Mouse (Mus musculus) left cerebral cortex, adult 2 months (tissue): ENCODE measurements around the gene Pnkd. TPM values are rescaled to one million over a fixed set of nuclear protein-coding genes. Genes with fewer than 3 reads are reported as not detected.

Experiments used
- DNase-seq, 2 experiments: peaks; one replicate each; pipeline ENCODE4 v3.0.0; 2021 to 2022; ENCODE audit warnings: low spot score in 2 of 2, mixed read lengths in 1 of 2; ENCODE audit errors: extremely low spot score in 1 of 2
- H3K27ac ChIP-seq: fragments of 200-600 bp; 2 replicates; pipeline ENCODE4 v1.8.1; 2022
- H3K4me3 ChIP-seq: fragments of 200-600 bp; 2 replicates; pipeline ENCODE4 v1.8.1; 2022
- CTCF ChIP-seq: fragments of 200-600 bp; IDR thresholded peaks from 2 replicates; pipeline ENCODE4 v1.8.1; 2022; ENCODE audit warnings: antibody characterized with exemption, mild to moderate bottlenecking, moderate library complexity
- intact Hi-C: fragments of 180-260 bp; cut with DNase I; formaldehyde crosslinking; loops from one replicate; pipeline ENCODE4 v1.15.1; 2025
- total RNA-seq, 2 experiments: library from RNA; stranded (reverse); gene quantifications; 2 replicates each; pipeline ENCODE4 v1.2.3; 2021

Pnkd gene
- total RNA-seq, 2 experiments from 2014 or later = 155 to 164 TPM

DNA sequence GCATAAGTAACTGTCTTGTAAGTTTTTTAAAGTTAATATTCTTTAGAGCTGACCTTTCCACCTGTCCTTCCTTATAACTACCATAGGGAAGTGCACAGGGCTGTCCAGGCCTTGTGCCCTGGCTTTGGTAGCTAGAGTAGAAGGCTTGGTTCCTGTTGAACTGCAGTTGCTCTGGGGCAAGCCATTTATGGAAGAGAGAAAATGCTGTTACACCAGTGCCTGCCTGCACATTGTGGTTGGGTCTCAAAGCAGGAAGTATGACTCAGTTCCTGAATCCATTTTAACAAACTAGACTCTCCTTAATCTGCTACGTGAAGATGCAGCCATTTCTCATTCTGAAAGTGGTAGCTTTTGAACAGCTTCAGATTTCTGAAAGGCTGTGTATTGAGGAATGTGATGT is 35.9 kb upstream of the Pnkd start:
- DNase-seq = no peak
- Histone ChIP-seq H3K4me3 (no peak overlapping the region), H3K27ac (peak overlapping the region; percentile 34)
- intact Hi-C loops = no loop called here
- TF ChIP-seq CTCF = no peak

DNA sequence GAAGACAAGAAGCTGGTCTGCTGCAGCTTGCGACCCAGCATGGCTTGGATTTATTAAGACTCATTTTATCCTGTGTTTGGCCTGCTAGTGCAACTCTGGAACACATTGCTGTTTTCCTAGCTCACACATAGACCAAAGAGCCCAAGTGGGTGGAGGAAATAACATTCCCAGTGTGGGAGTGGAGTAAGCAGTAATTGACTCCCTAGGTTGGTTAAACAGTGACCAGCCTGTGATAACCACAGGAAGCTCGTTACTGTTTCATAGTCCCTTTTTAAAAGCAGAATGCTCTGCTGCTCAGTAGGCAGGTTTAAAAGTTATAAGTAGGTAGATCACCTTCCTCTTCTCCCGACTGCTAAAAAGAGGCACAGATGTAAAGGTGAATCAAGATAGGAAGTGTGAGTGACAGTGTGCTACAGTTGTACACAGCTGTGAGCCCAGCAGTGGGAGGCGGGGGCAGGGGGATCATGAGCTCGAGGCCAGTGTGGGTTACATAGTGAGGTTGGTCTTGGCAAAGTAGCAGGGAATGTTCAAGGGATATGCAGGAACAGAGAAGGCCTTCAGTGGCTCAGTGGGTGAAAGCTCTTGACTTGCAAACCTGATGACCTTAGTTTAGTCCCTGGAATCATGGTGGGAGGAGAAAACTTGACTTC is 35.3 kb upstream of the Pnkd start:
- Histone ChIP-seq H3K27ac (peak overlapping the region; percentile 34), H3K4me3 (no peak overlapping the region)
- TF ChIP-seq CTCF = no peak
- DNase-seq = no peak
- intact Hi-C loops = no loop called here

DNA sequence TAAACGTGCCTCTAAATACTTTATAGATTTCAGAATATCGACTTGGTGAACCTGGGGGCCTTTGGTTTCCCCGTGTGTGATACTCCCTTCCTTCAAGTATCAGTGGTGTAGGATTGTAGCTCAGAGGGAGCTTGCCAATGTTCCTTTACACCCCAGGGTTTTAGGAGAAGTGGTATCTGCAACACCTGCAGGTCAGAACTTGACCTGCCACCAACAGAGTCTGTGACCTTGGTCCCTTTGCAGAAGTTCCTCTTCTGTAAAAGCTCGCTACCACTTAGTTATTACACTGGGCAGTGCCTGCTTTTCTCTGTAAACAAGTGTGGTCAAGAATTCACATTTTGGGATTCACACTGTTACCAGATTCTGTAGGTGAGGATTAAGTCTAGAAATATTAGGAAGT is 34.6 kb upstream of the Pnkd start:
- DNase-seq = no peak
- TF ChIP-seq CTCF = no peak
- intact Hi-C loops = no loop called here

DNA sequence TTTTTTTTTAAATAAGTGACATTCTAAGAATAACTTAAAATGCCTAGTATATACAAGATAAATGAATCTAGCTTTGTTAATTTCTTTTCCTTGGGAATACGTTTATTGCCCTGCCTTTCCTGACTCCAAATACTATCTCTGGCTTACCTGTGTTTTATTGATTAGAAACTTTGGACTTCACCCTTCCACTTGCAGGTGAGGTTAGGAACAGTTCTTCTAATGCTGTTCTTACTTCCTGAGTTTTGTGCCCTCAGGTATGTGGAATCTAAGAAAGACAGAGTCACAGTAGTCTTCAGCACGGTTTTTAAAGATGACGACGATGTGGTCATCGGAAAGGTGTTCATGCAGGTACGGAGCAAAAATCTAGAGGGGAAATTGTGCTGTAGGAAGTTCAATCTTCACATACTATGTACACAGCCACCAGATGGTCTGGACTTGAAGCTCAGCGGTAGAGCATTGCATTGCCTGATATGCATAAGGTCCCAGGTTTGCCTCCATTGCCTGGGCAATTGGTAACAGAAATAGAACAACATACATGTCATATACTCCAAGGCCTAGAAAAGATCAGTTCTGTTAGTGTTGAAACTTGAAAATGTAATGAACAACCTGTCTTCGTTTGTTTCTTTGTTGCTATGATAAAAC is 28.9 kb upstream of the Pnkd start:
- no peak for TF ChIP-seq CTCF
- Histone ChIP-seq H3K4me3 (no peak overlapping the region), H3K27ac (no peak overlapping the region)
- intact Hi-C loops = no loop called here
- no peak for DNase-seq

More for the DNA sequence above, 34.6 kb upstream of the Pnkd start:
- no peak overlapping the region; the same call in 1 of the 2 replicates for H3K27ac ChIP-seq
- H3K4me3 ChIP-seq = no peak overlapping the region

DNA sequence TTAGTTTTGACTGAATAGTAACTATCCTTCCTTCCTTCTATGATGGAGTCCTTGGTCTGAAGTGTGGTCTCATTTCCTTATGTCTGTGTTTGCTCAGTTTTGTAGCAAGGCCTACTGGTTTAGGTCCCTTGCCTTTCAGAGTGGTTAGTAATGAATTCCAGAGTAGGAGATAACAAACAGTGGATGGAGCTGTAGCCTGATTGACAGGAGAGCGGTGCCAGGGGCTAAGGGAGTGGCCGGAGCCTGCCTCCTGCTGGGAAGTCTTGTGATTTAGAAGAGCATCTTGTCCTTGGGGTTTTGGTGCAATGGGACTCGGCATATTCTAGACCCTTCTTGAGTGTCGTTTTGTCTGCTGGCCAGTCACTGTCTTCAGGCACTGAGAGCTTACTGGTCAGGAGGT is 27.9 kb upstream of the Pnkd start:
- intact Hi-C loops = no loop called here
- no peak for TF ChIP-seq CTCF
- no peak overlapping the region for H3K4me3 ChIP-seq
- DNase-seq = no peak
- H3K27ac ChIP-seq = no peak overlapping the region

DNA sequence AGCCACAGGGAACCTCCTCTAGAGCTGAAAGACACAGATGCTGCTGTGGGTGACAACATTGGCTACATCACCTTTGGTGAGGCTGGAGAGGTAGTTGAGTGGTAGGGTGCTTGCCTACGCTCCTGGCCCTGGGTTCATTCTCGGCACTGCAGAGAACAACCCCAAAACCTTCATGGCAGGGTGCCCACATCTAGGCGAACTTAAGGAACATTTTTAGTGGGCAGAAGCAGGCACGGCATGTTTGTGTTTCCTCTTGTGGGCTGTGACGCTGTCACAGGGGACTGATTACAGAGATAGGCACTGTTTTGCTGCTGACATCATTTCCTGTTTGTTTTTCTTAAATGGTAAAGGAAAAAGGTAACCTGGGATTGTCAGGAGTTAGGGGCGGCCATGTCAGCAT is 22.2 kb upstream of the Pnkd start:
- intact Hi-C loops = no loop called here
- H3K4me3 ChIP-seq = no peak overlapping the region
- no peak for TF ChIP-seq CTCF
- no peak for DNase-seq
- H3K27ac ChIP-seq = no peak overlapping the region

DNA sequence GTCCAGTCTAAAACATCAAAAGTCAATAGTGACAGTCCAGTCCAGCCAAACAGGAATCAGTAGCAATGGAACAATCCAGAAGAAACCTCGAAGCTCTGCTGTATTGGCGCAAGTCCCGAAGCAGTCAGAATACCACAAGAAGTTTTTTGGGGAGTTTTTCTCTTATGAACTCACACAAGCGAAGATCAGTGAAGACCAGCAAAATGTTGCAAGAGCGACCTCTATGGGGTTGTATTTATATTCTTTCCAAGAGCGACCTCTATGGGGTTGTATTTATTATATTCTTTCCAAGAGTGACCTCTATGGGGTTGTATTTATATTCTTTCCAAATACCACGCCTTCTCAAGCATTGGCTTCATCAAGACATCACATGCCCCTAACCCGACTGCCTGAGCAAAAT is 16.0 kb upstream of the Pnkd start:
- DNase-seq = no peak
- Histone ChIP-seq H3K27ac (no peak overlapping the region), H3K4me3 (no peak overlapping the region)
- TF ChIP-seq CTCF = no peak
- intact Hi-C loops = no loop called here

DNA sequence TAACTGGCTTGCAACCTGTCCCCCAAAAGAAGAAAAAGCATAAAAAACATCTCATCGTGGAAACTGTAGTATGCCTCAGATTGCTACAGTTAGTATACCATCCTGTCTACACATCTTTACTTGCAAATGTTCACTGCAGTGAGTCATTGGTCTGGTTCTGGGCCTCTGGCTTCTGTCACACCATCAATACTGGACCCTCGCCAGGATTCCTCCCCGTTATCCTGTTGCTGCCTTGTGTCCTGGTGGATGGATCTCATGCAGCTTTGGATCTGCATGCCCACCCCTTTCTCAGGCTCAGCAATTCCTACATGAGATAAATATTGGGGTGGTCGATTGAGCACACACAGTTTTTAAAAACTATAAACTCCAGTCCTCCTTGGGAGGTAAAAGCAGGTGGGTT is 13.1 kb upstream of the Pnkd start:
- no peak overlapping the region for H3K4me3 ChIP-seq
- DNase-seq = no peak
- TF ChIP-seq CTCF = no peak
- intact Hi-C loops = no loop called here
- H3K27ac ChIP-seq = no peak overlapping the region

DNA sequence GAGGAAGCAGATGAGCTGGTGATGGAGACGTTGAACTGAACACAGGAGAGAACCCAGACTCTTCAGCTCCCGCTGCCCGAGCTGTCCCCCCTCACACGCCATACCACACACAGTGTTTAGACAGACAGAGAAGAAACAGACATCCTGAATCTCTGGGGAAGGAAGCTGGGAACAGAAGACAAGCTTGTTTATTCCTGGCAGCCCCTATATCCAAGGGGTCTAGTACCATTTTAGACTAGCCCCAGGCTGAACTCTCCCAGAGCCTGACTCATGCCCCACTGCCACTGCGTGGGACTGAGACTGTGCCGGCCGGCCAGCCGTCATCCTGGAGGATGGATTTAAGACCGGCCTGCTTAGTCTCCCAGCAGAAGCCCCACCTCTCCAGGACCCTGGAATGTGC is 9.7 kb upstream of the Pnkd start:
- no peak for TF ChIP-seq CTCF
- no peak overlapping the region for H3K4me3 ChIP-seq
- no peak overlapping the region for H3K27ac ChIP-seq
- intact Hi-C loops = no loop called here
- no peak for DNase-seq

DNA sequence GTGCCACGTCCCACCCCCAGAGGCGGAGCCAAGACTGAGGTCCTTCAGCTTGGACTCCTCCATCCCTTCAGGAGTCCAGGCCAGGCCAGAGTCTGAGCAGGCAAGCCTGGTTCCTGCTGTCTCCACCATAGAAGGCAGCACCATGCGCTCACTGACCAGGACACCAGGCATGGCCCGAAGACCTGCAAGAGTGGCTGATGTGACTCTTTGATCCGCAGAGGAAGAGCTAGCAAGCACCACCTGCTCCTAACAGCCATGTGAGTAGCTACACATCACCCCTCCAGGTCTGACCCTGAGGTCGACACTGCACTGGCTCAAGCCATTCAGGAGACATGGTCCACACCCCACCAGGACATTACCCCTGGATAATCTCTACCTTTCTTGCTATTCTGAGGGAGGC is 7.7 kb upstream of the Pnkd start:
- DNase-seq = no peak
- intact Hi-C loops = no loop called here
- H3K4me3 ChIP-seq = no peak overlapping the region
- no peak overlapping the region for H3K27ac ChIP-seq
- TF ChIP-seq CTCF = no peak

DNA sequence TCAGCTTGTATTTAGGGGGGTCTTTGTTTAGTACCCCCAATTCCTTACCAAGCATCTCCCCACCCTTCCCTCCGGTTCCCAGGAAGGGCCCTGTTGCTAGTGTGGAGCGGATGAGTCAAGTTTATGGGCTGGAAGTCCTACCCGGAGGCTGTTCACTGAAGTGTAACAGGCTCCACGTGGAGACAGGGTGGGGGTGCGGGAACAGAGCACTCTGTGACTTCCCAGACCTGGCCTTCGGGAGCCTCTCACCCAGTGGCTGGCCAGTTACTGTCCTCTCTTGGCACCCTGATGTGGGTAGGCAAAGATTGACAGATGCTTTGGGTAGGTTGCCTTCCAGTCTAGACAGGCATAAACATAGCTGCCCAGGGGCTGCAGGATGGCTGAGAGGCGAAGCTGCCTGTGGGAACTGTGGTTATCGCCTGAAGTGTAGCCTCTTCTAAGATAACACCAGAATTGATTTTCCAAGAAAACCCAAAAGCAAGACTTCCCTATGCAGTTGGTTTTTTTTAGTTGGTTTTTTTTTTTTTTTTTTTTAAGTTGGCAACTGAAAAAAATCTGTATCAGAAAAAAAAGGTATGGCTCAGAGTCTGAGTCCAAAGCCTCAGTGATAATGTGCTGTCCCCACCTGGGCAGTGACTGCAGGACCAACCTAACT is 6.7 kb upstream of the Pnkd start:
- H3K4me3 ChIP-seq = no peak overlapping the region
- DNase-seq = no peak
- intact Hi-C loops = loop anchor here (2.0 kb wide), 1 partner anchor 71 kb away; no protein-coding TSS in a partner anchor
- TF ChIP-seq CTCF = no peak
- no peak overlapping the region for H3K27ac ChIP-seq

DNA sequence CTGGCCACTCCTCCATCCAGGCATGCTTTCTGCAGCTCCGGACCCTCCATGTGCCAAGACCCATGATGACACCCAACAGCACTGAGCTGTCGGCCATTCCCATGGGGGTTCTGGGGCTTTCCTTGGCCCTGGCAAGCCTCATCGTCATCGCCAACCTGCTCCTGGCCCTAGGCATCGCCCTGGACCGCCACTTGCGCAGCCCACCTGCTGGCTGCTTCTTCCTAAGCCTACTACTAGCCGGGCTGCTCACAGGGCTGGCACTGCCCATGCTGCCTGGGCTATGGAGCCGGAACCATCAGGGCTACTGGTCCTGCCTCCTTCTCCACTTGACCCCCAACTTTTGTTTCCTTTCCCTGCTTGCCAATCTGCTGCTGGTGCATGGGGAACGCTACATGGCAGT is 6.2 kb upstream of the Pnkd start, which contains the start of gene Gpbar1:
Gene Gpbar1 (plus strand): TSS at position 13 of the 400 bp plus-strand sequence.
- no peak for TF ChIP-seq CTCF
- DNase-seq = no peak
- no peak within 1 kb of the TSS for H3K4me3 ChIP-seq
- intact Hi-C loops = loop anchor here (2.0 kb wide), 1 partner anchor 72 kb away; no protein-coding TSS in a partner anchor
- no peak within 1 kb of the TSS for H3K27ac ChIP-seq
